Mouse (Mus musculus) kidney, adult 18-20 months (tissue): Measurements from ENCODE around the gene Fhit.

Source experiments
- DNase-seq: peaks from one replicate; pipeline ENCODE4 v3.0.0; 2021

The Fhit gene

GRCm38 (mm10) chr14:10485798-10486197 is 676.0 kb downstream of the Fhit start:
- no peak for DNase-seq

GRCm38 (mm10) chr14:10482851-10483613 is 678.8 kb downstream of the Fhit start:
- DNase-seq, result no peak

GRCm38 (mm10) chr14:10481370-10481769 is 680.5 kb downstream of the Fhit start:
- no peak for DNase-seq

GRCm38 (mm10) chr14:10480681-10481080 is 681.2 kb downstream of the Fhit start:
- no peak for DNase-seq

GRCm38 (mm10) chr14:10453001-10453861 is 708.6 kb downstream of the Fhit start:
- peak; percentile 41 for DNase-seq

- DNase-seq, result no peak
Observed at GRCm38 (mm10) chr14:10452234-10452633, 709.6 kb downstream of the Fhit start.

- no peak for DNase-seq
Observed at GRCm38 (mm10) chr14:10445360-10445759, 716.5 kb downstream of the Fhit start.

- no peak for DNase-seq
Observed at GRCm38 (mm10) chr14:10439007-10439749, 722.7 kb downstream of the Fhit start.

GRCm38 (mm10) chr14:10436193-10436592 is 725.6 kb downstream of the Fhit start:
- no peak for DNase-seq

- DNase-seq, result no peak
Observed at GRCm38 (mm10) chr14:10432502-10432901, 729.3 kb downstream of the Fhit start.

- no peak for DNase-seq
Observed at GRCm38 (mm10) chr14:10430396-10431000, 731.3 kb downstream of the Fhit start.

- DNase-seq, result no peak
Observed at GRCm38 (mm10) chr14:10423499-10423898, 738.3 kb downstream of the Fhit start.

GRCm38 (mm10) chr14:10422261-10422660 is 739.6 kb downstream of the Fhit start:
- DNase-seq, result no peak

- no peak for DNase-seq
Observed at GRCm38 (mm10) chr14:10415068-10415467, 746.8 kb downstream of the Fhit start.

- DNase-seq, result peak; percentile 5
Observed at GRCm38 (mm10) chr14:10409306-10409962, 752.4 kb downstream of the Fhit start.

GRCm38 (mm10) chr14:10405346-10405745 is 756.5 kb downstream of the Fhit start:
- DNase-seq, result no peak

GRCm38 (mm10) chr14:10367783-10368680 is 793.8 kb downstream of the Fhit start:
- no peak for DNase-seq

GRCm38 (mm10) chr14:10366808-10367207 is 795.0 kb downstream of the Fhit start:
- DNase-seq, result no peak

GRCm38 (mm10) chr14:10364281-10364680 is 797.6 kb downstream of the Fhit start:
- no peak for DNase-seq

- no peak for DNase-seq
Observed at GRCm38 (mm10) chr14:10363306-10363705, 798.5 kb downstream of the Fhit start.

- DNase-seq, result no peak
Observed at GRCm38 (mm10) chr14:10345905-10346304, 815.9 kb downstream of the Fhit start.
